Mouse (Mus musculus): ENCODE measurements around the gene Kif3c.
A peak's percentile ranks its signal among the peaks of the same experiment; 100 is the strongest.

Kif3c gene

GRCm38 (mm10) chr12:3364508-3365448 lies at the start of gene Kif3c:
Gene Kif3c (plus strand): TSS chr12:3365132.
- DNase-seq = peak; percentile 97

- DNase-seq = peak; percentile 89
These were observed 48.8 kb upstream of the Kif3c start for GRCm38 (mm10) chr12:3316083-3316482.

- DNase-seq = peak; percentile 86
These were observed 48.0 kb upstream of the Kif3c start for GRCm38 (mm10) chr12:3316937-3317336.

GRCm38 (mm10) chr12:3319377-3319776 lies 45.6 kb upstream of the Kif3c start:
- peak; percentile 96 for DNase-seq

- peak; percentile 88 for DNase-seq
These were observed 41.7 kb upstream of the Kif3c start for GRCm38 (mm10) chr12:3323241-3323640.

- DNase-seq = peak; percentile 29
These were observed 39.7 kb upstream of the Kif3c start for GRCm38 (mm10) chr12:3325232-3325631.

GRCm38 (mm10) chr12:3329677-3330076 lies 35.3 kb upstream of the Kif3c start:
- DNase-seq = no peak

GRCm38 (mm10) chr12:3338931-3339330 lies 26.0 kb upstream of the Kif3c start:
- DNase-seq = no peak

GRCm38 (mm10) chr12:3344155-3344554 lies 20.8 kb upstream of the Kif3c start:
- peak; percentile 93 for DNase-seq

GRCm38 (mm10) chr12:3345038-3345437 lies 19.9 kb upstream of the Kif3c start:
- no peak for DNase-seq

- no peak for DNase-seq
These were observed 17.2 kb upstream of the Kif3c start for GRCm38 (mm10) chr12:3347682-3348081.

- no peak for DNase-seq
These were observed 15.5 kb upstream of the Kif3c start for GRCm38 (mm10) chr12:3349387-3349786.

- peak; percentile 86 for DNase-seq
These were observed 14.8 kb upstream of the Kif3c start for GRCm38 (mm10) chr12:3350136-3350535.

- no peak for DNase-seq
These were observed 12.7 kb upstream of the Kif3c start for GRCm38 (mm10) chr12:3352216-3352615.

- DNase-seq = no peak
These were observed 9.9 kb upstream of the Kif3c start for GRCm38 (mm10) chr12:3355068-3355467.

- DNase-seq = no peak
These were observed 8.1 kb upstream of the Kif3c start for GRCm38 (mm10) chr12:3356824-3357223.

GRCm38 (mm10) chr12:3359302-3359701 lies 5.6 kb upstream of the Kif3c start:
- peak; percentile 93 for DNase-seq

GRCm38 (mm10) chr12:3360043-3360442 lies 4.9 kb upstream of the Kif3c start:
- no peak for DNase-seq

GRCm38 (mm10) chr12:3364076-3364475 lies 856 bp upstream of the Kif3c start:
- no peak for DNase-seq

- DNase-seq = peak; percentile 92
These were observed 687 bp downstream of the Kif3c start for GRCm38 (mm10) chr12:3365449-3366189.

GRCm38 (mm10) chr12:3366190-3366956 lies 1.4 kb downstream of the Kif3c start:
- no peak for DNase-seq

GRCm38 (mm10) chr12:3366957-3367260 lies 2.0 kb downstream of the Kif3c start:
- DNase-seq = no peak

- DNase-seq = no peak
These were observed 3.8 kb downstream of the Kif3c start for GRCm38 (mm10) chr12:3368771-3369170.

All from heart, adult 11 months (tissue).